Mouse (Mus musculus) testis, postnatal 14 days (tissue): ENCODE results near the gene Lmf2.

Experiments used
- DNase-seq: peaks from one replicate; pipeline ENCODE4 v3.0.0; 2021; ENCODE audit warnings: low spot score

Gene Lmf2

DNA sequence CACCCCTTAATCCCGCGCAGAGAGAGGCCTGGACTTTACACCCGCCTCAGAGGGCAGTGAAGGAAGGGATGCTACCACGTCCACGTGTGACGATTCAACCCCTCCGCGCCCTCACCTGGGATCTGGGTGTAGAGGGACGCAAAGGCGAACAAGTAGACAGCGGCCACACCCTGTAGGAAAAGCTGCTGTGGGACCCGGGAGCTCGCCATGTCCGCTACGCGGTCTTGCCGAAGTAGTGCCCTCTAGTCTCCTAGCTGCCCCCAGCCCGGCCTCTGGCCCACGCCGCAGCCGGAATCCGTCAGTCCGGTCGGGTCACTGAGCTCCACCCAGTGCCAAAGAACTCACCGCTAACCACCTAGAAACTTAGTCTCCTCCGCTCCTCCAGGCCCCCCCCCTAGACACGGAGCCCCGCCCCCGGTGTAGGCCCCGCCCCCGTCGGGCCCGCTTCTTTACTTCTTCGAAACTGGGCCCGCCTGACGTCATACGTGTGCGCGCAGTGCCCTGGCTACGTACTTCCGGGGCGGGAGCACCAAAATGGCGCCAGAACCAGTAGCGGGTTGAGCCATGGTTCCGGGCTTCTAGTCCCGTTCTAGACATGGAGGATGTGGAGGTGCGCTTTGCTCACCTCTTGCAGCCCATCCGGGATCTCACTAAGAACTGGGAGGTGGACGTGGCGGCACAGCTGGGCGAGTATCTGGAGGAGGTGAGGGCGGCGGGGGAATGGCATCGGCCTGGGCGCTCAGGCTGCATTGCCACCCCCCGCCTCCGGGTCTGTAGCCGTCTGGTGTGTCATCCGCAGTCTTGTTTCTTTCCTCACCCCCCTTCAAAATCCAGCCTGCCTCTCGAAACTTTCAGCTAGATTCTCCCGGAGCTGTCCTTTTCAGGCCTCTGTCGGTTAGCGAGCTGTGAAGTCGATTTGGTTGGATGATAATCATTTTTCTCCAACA lies at the start of gene Lmf2, which contains the start of gene Ncaph2:
Gene Lmf2, minus strand, starts transcription at position 419 of the 947 bp plus-strand sequence.
Gene Ncaph2, plus strand, starts transcription at position 479 of the 947 bp plus-strand sequence.
- peak; percentile 94 for DNase-seq

DNA sequence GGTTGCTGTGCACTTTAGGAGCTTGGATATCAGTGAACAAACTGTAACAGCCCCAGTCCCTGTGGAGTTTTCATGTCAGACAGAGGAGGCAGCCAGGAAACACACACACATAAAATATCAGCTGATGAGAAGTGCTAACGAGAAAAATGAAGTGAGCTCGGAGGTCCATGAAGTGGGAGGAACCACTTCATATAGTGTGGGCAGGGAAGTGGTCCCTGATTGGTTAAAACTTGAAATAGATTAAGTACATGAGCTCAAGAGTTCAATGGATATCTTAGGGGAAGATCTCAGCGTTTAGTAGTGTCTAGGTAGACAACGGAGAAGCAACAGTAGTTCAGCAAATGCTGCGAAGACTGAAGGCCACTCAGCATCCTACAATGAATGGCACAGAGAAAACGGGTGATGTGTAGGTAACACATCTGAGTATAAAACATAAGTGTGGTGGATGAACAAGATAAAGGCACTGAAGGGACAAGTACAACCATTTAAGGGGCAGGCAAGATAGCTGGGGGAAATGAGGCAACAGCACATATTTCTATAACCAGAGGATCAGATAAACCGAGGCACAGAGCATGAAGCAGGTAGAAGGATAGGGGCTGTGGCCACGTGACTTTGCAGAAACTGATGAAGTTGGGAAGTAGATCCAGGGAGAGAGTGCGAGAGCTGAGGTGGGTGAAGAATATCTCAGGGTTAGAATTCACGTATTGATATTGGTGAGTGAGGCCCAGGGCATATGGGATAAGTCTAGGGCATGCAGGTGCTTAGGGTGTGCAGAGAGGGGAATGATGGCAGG lies 49.6 kb upstream of the Lmf2 start:
- no peak for DNase-seq

DNA sequence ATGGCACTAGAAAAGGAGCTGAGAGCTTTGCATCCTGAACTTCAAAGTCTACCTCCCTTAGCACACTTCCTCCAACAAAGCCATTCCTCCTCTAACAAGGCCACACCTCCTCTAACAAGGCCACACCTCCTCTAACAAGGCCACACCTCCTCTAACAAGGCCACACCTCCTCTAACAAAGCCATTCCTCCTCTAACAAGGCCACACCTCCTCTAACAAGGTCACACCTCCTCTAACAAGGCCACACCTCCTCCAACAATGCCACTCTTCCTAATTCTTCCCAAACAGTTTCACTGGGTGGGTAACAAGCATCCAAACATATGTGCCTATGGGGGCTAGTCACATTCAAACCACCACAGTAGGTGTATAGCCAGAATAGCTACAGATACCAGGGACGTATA lies 47.0 kb upstream of the Lmf2 start:
- DNase-seq, result no peak

DNA sequence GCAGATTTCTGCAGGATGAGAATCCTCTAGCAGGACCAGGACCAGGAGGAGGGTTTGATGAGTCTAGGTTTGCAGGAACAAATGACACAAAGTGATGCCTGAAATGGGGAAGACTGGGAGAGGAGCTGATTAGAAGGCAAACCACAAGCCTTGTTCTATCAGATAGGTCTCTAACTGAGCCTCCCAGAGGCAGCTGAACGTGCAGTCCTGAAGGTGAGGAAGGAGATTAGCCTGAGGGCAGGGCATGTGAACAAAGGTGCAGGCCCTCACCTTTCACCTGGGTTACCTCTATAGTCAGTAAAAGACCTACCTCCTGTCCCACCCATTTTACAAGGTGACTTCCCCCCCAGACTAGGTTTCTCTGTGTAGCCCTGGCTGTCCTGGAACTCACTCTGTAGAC lies 44.3 kb upstream of the Lmf2 start:
- DNase-seq, result no peak

DNA sequence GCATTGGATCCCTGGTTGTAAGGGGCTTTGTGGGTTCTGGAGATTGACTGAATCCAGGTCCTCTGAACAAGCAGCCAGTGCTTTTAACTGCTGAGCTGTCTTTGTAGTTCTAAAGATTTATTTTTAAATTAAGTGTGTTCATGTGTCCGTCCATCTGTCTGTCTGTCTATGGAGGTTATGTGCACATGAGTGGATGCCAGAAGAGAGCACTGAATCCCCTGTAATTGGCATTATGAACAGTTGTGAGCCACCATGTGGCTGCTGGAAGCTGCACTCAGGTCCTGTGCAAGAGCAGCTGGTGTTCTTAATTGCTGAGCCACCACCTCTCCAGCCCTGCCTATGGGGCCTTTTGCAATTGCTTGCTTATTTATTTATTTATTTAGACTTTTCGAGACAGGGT lies 42.7 kb upstream of the Lmf2 start:
- DNase-seq, result no peak

DNA sequence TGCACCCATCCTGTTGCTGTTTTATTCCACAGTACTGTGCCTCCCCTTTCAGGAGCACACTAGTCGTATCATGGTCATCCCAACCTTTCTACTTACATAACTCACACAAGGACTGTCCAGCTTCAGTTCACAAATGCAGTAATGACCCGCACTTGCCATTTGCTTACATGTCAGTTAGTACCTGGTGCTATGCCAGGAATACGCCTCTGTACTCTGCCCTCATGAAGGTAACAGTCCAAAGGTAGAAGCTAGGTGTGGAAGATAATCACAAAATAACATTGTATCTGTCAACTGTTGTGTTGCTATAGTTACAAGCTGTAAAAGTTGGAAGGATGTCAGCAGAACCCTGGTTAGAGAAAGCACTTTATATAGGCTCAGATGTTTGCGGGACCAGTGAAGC lies 41.4 kb upstream of the Lmf2 start:
- no peak for DNase-seq

DNA sequence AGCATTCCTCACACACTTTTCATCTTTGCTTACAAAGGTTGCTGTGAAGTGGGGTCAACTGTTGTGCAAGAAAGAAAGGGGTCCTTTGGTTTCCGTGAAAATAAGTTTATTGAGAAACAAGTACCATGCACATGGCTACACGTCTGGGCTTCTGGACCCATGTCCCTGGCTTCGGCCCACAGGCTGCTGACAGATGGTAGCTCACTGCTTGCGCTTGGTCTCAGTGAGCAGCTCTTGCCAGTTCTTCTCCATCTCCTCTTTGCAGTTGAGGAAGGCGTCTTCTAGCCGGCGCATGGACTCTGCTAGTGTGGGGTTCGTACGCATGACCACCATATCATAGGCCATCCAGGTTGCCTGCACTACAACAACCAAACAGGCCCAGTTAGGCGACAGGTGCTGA lies 34.6 kb upstream of the Lmf2 start:
- DNase-seq, result no peak

DNA sequence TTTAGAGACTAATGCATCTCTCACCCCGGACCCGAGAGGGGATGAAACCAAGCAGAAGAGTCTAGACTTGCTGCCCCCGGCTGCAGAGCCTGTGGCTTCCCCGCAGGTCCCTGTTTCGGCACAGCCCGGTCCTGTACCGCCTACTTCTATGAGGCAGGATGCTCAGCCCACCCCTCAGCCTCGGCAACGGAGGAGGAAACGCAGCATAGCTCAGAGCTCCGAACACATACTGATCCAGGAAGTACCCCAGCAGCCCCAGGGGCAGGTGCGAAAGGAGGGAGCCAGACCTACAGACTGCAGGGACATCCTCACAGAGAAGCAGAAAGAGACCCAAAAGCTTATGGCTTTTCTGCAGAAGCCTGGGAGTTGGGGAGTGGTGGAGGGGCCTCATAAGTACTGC lies 31.7 kb upstream of the Lmf2 start:
- DNase-seq, result no peak

DNA sequence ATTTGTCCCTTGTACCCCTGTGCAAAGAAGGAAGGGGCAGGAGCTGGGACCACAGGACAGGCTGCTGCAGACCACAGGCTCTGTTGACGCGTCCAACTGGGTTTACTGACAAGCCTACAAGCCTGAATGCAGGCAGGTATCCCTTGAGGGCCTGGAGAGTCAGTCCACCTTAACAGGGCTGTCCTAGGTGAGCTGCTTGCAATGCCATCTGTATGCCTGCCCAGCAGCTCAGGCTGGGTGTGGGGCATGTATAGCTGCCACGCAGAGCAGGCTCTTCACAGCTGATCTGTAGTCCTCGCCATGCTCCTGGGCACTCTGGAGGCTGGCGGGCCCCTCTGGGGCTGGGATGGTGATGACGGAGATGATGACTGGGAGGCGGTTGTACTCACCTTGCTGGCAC lies 29.2 kb upstream of the Lmf2 start, which contains the start of gene Klhdc7b:
Gene Klhdc7b, plus strand, starts transcription at position 301 of the 400 bp plus-strand sequence.
- DNase-seq, result no peak

DNA sequence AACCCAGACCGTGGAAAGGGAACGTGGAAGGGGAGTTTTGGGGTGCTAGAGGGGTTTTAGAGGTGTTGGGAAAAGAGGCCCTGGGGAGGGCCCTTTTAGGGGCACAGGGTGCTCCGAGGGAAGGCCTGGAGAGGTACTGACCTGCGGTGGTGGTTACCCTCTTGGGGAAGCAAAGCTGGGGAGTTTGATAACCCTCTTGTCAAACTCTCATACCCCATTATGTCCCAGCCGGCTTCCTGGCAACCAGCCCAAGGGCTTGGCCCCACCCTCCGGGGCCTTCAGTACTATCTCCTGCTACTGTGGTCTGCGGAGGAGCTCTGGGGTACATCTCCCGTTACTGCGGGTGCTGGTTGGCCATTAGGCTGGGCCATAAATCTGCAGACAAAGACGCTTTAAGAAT lies 24.0 kb upstream of the Lmf2 start:
- DNase-seq, result no peak

DNA sequence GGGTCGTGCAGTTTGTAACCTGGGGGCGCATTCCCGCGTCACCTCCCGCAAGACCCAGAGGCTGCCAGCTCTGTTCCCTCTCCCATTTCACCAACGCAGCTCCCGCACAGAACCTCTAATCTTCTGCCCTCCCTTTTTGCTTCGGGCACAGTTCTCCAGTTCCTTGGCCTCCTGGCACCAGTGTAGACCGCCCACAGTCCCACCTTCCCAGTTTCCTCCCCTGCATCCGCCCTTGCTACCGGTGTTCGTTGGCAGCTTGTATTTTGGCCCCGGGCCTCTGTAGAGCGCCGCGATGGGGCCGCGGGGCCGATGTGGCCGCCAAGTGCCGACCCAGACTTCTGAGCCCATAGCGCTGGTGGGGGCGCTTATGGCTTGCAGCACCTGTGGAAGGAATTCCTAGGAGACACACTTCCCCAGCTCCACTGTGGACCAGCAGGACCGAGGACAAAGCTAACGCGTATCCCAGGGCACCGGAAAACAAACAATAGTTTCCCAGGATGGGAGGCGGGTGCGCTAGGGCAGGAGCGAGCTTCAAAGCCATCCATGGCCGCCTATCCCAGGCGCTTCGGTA lies 23.5 kb upstream of the Lmf2 start, which contains the start of gene Odf3b:
Gene Odf3b, minus strand, starts transcription at position 452 of the 571 bp plus-strand sequence.
- no peak for DNase-seq

DNA sequence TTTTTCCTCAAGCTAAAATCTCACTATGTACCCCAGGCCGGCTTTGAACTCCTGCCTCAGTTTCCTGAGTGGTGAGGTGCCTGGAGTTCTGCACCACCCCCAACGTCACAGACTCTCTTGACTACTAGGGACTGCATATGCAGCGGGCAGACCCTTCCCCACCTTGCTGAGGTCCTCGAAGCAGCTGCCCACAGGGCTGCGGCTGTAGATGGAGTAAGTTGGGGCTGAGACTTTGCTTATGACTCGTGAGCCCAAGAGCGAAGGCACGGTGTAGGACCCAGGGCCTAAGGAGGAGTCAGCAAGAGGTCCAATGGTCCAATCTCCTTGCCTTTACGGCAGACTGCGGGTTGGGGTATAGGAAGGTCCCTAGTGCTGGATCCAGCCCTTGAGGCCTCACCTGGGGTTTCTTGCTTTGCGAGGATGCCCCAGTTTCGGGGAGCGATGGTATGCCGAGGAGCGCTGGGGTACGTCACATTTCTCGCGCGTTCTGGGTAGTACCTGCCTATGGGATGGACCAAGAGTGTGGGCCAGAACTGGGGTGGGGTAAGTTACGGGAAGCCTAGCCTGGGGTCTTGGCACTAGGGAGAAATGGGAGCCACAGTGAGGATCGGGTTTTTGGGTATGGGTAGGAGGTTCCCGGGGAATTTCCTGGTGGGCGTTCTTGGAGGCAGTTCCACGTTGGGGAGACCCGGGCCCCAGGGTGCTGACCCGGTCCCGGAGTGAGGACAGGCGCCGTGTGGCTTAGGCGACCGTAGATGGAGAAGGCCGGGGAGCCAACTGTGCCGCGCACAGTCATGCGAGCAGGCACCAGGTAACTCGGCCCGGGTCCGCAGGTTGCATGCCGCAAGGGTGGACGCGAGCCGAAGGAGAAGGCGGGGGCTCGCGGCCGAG lies 22.7 kb upstream of the Lmf2 start:
- DNase-seq, result no peak

DNA sequence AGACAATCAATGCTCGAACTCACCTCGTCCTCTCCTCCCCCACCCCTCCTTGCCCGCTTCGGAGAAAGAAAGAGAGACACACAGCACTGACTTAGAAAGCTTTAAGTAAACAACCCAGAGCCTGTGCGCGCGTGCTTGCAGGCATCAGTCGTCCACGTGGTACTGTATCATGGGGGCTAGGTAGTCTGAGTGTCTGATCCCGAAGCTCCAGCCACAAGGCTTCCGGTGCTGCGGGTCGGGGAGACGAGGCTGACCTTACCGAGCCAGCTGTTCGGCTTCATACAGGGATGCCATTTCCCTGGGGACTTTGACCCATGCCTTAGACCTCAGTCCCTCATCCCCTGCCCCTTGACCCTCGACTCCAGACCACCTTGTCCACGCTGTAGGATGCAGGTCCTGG lies 21.9 kb upstream of the Lmf2 start:
- no peak for DNase-seq

DNA sequence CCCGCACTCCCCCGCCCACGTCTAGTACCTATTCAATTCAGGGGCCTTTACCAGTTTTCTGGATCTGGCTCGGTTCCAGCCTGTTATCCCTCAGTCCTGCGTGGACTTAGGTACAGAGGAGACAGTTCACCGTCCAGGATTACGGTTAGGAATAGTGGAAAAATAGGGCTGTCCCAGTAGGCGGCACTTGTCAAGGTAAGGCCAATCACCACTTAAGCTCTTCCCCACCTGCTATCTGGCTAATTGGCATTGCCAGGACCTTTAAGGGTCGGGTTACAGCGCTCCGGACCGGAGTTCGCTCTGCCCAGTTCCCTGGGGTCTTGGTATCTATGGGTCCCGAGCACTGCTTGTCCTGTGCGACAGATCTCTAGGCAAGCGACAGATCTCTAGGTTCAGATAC lies 21.5 kb upstream of the Lmf2 start, which contains the start of gene Tymp:
Gene Tymp, minus strand, starts transcription at position 83 of the 400 bp plus-strand sequence.
- no peak for DNase-seq

DNA sequence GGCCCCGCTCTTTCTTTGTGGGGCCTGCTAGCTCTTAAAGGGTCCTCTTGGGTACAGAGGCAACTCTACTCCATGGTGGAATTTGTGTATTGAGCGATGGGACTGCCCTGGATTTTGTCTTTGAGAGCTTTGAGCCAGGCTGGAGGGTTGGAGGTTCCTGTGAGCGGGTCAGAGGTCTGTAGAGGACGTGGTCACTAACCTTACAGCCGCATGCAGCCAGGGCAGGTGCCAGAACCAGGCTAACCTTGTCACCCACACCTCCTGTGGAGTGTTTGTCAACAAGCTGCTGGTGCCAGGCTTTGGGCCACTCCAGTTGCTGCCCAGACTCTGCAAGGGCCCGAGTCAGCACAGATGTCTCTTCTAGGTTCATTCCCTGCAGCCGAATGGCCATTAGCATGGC lies 20.6 kb upstream of the Lmf2 start:
- DNase-seq, result no peak

DNA sequence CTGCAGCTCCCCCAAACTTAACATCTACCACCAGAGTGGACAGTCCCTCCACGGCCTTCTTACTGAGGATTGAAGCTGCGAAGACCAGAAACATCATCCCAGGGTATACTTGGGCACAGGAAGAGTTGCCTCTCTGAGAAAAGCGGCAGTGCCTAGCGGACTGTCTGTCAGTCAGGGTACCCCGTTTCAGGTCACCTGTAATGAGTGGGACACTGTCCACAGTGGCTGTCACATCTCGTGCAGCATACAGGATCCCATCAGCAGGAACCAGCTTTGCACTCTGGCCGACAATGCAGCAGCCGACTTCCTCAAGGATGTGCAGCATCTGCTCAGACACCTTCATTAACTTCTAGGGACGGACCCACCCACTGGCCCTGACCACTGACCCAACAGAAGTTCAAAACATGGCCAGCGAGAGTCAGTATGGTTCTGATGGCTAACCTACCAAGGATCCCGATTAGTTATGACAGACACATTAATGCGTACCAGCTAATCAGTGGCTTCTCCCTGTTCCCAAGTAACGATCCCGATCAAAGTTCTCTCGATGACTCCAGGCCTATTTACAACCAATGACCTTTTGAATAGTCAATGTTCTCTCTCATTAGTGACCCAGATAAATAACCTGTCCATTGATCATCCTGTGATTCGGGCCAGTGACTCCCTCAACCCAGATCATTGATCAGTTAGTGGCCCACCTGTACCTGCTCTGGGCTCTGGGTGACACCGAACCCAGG lies 19.5 kb upstream of the Lmf2 start:
- DNase-seq, result no peak

DNA sequence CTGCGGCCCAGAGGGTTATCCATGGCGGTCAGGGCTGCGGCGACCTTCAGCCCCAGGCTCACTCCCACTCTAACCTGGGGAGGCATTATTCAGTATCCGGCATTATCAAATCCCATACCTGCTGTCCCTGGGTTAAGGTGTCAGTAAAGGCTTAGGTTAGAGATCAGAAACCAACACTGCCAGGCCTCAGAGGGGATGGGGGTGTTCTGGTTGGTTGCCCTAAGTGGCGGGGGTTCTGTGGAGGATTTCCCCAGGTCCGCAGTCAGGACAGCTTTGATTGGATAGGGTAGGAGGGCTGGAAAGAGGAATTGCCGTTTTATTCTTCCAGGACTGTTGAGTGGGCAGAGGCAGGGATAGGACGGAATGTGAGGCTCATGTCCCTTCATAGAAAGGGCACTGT lies 18.9 kb upstream of the Lmf2 start:
- DNase-seq, result no peak

DNA sequence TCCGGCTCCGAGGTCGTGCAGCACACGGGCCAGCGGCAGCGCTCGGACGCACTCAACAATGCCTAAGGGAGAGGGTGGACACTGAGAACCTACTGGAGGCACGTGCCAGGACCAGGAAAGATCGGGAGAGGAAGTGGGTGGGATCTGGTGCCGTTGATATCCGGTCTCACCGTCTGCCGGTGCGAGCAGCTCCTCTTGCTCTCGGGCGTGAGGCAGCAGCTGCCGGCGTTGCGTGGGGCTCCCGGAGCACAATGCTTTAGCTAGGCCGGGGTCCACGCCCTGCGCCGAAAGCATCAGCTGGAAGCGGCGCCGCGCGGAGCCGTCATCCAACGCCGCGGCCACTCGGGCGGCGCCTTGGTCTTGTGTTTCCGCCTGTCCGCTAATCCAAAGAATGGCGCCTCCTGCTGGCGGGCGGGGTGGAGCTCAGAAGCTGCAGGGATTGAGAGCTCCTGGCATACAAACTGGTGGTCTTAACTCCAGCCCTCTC lies 18.3 kb upstream of the Lmf2 start, which contains the start of gene Sco2:
Gene Sco2, minus strand, starts transcription at position 85 of the 487 bp plus-strand sequence.
- peak; percentile 89 for DNase-seq

DNA sequence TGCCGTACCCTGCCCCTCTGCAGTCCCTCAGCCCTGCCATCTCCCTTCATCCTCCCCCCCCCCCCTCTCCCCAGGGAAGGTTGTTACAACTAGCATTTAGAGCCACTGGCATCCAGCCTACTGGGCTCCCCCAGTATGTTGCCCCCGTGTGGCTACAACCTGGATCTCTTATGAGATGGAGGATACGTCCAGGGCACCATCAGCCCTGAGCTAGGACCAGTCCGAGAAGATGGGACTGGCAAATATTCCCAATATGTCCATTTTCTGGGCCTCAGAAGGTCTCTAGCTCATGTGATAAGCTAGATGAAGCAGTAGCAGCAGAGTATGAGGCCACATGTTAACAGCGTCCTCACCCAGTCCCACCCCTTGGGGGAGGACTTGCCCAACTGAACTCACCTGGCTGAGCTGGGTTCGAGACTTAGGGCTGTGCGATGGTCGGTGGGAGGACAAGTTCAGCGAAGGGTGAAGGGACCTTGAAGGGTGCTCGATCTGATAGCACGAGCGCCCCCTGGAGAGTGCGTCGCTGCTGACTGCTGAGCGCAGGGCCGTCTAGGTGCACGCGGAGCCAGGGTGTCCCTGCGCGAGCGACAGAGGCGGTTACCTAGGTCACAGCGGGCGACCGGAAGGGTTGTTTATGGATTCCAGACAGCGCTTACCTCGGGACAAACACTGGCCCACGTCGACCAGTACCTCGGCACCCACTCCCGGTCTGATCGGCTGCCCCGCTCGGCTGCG lies 17.7 kb upstream of the Lmf2 start:
- DNase-seq, result peak; percentile 83

DNA sequence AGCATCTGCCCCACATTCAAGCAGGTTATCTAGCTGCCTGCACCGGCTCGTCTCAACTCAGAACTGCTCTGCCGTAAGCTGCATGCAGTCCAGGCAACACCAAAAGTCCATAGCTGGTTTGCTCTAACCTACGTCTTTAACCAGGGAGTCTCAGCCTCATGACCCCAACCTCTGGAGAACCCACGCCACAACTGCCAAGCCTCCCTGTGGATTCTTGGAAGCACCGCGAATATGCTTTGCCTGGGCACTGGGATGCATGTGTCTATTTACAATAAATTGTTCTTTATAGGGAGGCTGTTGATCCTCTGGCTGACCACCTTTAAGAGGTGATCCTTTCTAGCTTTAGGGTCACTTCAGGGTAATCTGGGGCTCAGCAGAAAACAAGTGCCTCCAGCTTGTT lies 17.1 kb upstream of the Lmf2 start:
- no peak for DNase-seq
